Mouse (Mus musculus) MEL (cell line): ENCODE results near the gene Hist1h2af. TPM values are rescaled to one million over a fixed set of nuclear protein-coding genes. Genes with fewer than 3 reads are reported as not detected.

Experiments used
- DNase-seq: peaks from one replicate; pipeline ENCODE4 v3.0.0; 2011; ENCODE audit warnings: low read depth, low spot score
- H3K27ac ChIP-seq: 2 replicates; pipeline ENCODE4 v1.5.1; 2012; ENCODE audit warnings: low read depth, mild to moderate bottlenecking, control low read depth, low read length, moderate library complexity; ENCODE audit not compliant: control insufficient read depth
- H3K27me3 ChIP-seq, 2 experiments: fragments of 150-350 bp in 1 of 2; sonication (generic) in 1 of 2; 2 replicates each; pipeline ENCODE4 v1.6.1; 2012; ENCODE audit warnings: low read length in 2 of 2, mild to moderate bottlenecking in 2 of 2, improper control_type of control experiment in 1 of 2, moderate library complexity in 1 of 2; ENCODE audit not compliant: insufficient read depth in 2 of 2, control insufficient read depth in 1 of 2
- H3K36me3 ChIP-seq, 2 experiments: 2 replicates each; pipeline ENCODE4 v1.6.1; 2012 to 2014; ENCODE audit warnings: low read length in 2 of 2, improper control_type of control experiment in 1 of 2, inconsistent platforms in 1 of 2, mild to moderate bottlenecking in 1 of 2; ENCODE audit not compliant: insufficient read depth in 2 of 2, control insufficient read depth in 1 of 2
- H3K4me1 ChIP-seq, 2 experiments: fragments of 150-350 bp in 1 of 2; sonication (generic) in 1 of 2; 2 replicates each; pipeline ENCODE4 v1.6.1; 2012; ENCODE audit warnings: low read length in 2 of 2, improper control_type of control experiment in 1 of 2, mild to moderate bottlenecking in 1 of 2; ENCODE audit not compliant: insufficient read depth in 2 of 2, control insufficient read depth in 1 of 2
- H3K4me3 ChIP-seq, 2 experiments: fragments of 150-350 bp in 1 of 2; sonication (generic) in 1 of 2; 2 replicates each; pipeline ENCODE4 v1.5.1; 2012; ENCODE audit warnings: low read depth in 2 of 2, low read length in 2 of 2, mild to moderate bottlenecking in 2 of 2, moderate library complexity in 2 of 2, control low read depth in 1 of 2, improper control_type of control experiment in 1 of 2; ENCODE audit not compliant: control insufficient read depth in 1 of 2, insufficient read depth in 1 of 2
- H3K79me2 ChIP-seq: 2 replicates; pipeline ENCODE4 v1.6.1; 2012; ENCODE audit warnings: mild to moderate bottlenecking, low read length, moderate library complexity; ENCODE audit not compliant: control insufficient read depth, poor library complexity, insufficient read depth
- H3K9ac ChIP-seq: 2 replicates; pipeline ENCODE4 v1.6.1; 2012; ENCODE audit warnings: low read depth, mild to moderate bottlenecking, control low read depth, low read length, moderate library complexity; ENCODE audit not compliant: control insufficient read depth, poor library complexity, severe bottlenecking
- H3K9me3 ChIP-seq: fragments of 150-350 bp; sonication (generic); replicated peaks from 2 replicates; pipeline ENCODE4 v1.6.1; 2012; ENCODE audit warnings: mild to moderate bottlenecking, low read length, improper control_type of control experiment, moderate library complexity; ENCODE audit not compliant: insufficient read depth
- BHLHE40 ChIP-seq: IDR thresholded peaks from 2 replicates; pipeline ENCODE4 v1.6.1; 2012; ENCODE audit warnings: low read depth, mild to moderate bottlenecking, inconsistent platforms, low read length, improper control_type of control experiment, borderline replicate concordance
- CTCF ChIP-seq, 3 experiments: IDR thresholded peaks in 2 of 3; conservative IDR thresholded peaks in 1 of 3; 2 replicates each; pipeline ENCODE4 v1.5.1; 2011 to 2012; ENCODE audit warnings: low read length in 3 of 3, low read depth in 2 of 3, mild to moderate bottlenecking in 2 of 3, improper control_type of control experiment in 1 of 3, inconsistent platforms in 1 of 3, mixed read lengths in 1 of 3, moderate library complexity in 1 of 3; ENCODE audit not compliant: control insufficient read depth in 1 of 3, insufficient read depth in 1 of 3, poor library complexity in 1 of 3, severe bottlenecking in 1 of 3
- KAT2A ChIP-seq: conservative IDR thresholded peaks from 2 replicates; pipeline ENCODE4 v1.6.1; 2012; ENCODE audit warnings: low read depth, low read length, improper control_type of control experiment, inconsistent platforms
- MAFK ChIP-seq: IDR thresholded peaks from 2 replicates; pipeline ENCODE4 v1.6.1; 2011; ENCODE audit warnings: low read depth, mild to moderate bottlenecking, low read length, improper control_type of control experiment, borderline replicate concordance
- POLR2A ChIP-seq, 2 experiments: IDR thresholded peaks; 2 replicates each; pipeline ENCODE4 v1.6.1; 2011 to 2012; ENCODE audit warnings: low read length in 2 of 2, mild to moderate bottlenecking in 2 of 2, control low read depth in 1 of 2, improper control_type of control experiment in 1 of 2, low read depth in 1 of 2, moderate library complexity in 1 of 2; ENCODE audit not compliant: control insufficient read depth in 1 of 2, insufficient read depth in 1 of 2, poor library complexity in 1 of 2
- POLR2AphosphoS5 ChIP-seq: IDR thresholded peaks from 2 replicates; pipeline ENCODE4 v1.6.1; 2012; ENCODE audit warnings: low read depth, borderline replicate concordance, mild to moderate bottlenecking, inconsistent platforms, low read length, moderate library complexity, mixed read lengths
- RAD21 ChIP-seq: IDR thresholded peaks from 2 replicates; pipeline ENCODE4 v1.6.1; 2011; ENCODE audit warnings: mild to moderate bottlenecking, low read depth, low read length, improper control_type of control experiment
- SIN3A ChIP-seq: IDR thresholded peaks from 2 replicates; pipeline ENCODE4 v1.6.1; 2012; ENCODE audit warnings: low read length, improper control_type of control experiment, inconsistent platforms
- SMC3 ChIP-seq: IDR thresholded peaks from 2 replicates; pipeline ENCODE4 v1.6.1; 2011; ENCODE audit warnings: low read depth, low read length, improper control_type of control experiment
- TBP ChIP-seq: IDR thresholded peaks from 2 replicates; pipeline ENCODE4 v1.8.0; 2011; ENCODE audit warnings: low read depth, low read length, improper control_type of control experiment
- UBTF ChIP-seq: IDR thresholded peaks from 2 replicates; pipeline ENCODE4 v1.6.1; 2012; ENCODE audit warnings: low read depth, mild to moderate bottlenecking, inconsistent platforms, low read length, improper control_type of control experiment, moderate library complexity, borderline replicate concordance; ENCODE audit not compliant: insufficient read depth
- USF1 ChIP-seq: IDR thresholded peaks from 2 replicates; pipeline ENCODE4 v1.6.1; 2014; ENCODE audit warnings: low read depth, mild to moderate bottlenecking, inconsistent platforms, low read length, improper control_type of control experiment, moderate library complexity
- ZC3H11A ChIP-seq: IDR thresholded peaks from 2 replicates; pipeline ENCODE4 v1.6.1; 2012; ENCODE audit warnings: low read depth, mild to moderate bottlenecking, inconsistent platforms, low read length, improper control_type of control experiment
- ZKSCAN1 ChIP-seq: IDR thresholded peaks from 2 replicates; pipeline ENCODE4 v1.6.1; 2012; ENCODE audit warnings: low read depth, mild to moderate bottlenecking, inconsistent platforms, low read length, improper control_type of control experiment, moderate library complexity
- polyA plus RNA-seq, 2 experiments: library from polyadenylated mRNA; stranded (reverse) in 1 of 2; unstranded in 1 of 2; fragments of >175 nt in 1 of 2; fragments of >200 nt in 1 of 2; gene quantifications; 2 replicates each; pipeline versions ENCODE4 v1.2.1 to v1.2.4; 2012; ENCODE audit warnings: low replicate concordance in 2 of 2, low read depth in 1 of 2; ENCODE audit not compliant: insufficient read length in 2 of 2, insufficient read depth in 1 of 2, missing spikeins in 1 of 2
- total RNA-seq: library from RNA; depleted of rRNA; stranded (reverse); fragments of 300-350 nt; gene quantifications from 2 replicates; pipeline ENCODE4 v1.2.3, GENCODE M21; 2012

Gene Hist1h2af
- total and polyA plus RNA-seq, 3 experiments: 64.3 to 939 TPM; not detected in 1

DNA sequence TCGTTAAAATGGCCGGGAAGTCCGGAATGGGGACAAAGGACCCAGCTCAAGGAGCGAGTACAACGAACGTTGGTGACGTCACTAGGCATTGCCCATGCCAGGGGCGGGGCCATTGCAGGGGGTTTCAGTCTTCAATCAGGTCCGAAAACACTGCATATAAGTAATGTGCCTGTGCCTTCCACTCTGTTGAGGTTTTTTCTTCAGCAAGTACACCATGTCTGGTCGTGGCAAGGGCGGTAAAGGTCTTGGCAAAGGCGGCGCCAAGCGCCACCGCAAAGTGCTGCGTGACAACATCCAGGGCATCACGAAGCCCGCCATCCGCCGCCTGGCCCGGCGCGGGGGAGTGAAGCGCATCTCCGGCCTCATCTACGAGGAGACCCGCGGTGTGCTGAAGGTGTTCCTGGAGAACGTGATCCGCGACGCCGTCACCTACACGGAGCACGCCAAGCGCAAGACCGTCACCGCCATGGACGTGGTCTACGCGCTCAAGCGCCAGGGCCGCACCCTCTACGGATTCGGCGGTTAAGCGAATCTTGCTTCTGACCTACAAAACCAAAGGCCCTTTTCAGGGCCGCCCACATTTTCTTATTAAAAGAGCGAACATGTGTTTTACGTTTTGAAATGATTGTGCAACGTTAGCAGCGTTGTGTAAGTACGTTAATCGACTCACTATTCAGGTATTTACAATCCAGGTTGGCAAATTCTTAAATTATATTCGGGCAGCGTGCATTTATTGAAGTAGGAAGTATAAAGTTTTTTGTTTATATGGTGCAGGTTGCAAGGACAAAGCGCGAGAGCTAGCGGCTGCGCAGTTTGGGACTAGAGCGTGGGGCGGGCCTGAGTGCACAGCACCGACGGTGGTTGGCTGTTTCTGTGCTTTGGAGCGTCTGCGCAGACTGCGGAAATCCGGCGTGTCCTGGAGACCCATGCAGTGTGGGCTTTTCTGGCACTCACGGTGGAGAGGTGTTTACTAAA is 2.5 kb upstream of the Hist1h2af start, which contains the start of gene Hist1h4h:
Gene Hist1h4h, plus strand, starts transcription at position 150 of the 975 bp plus-strand sequence.
- H3K9me3 ChIP-seq: no peaks in the 10 kb centered on the region
- H3K27ac ChIP-seq: peak within 1 kb of the TSS; percentile 100
- no peaks in the 10 kb centered on the region for H3K27me3 ChIP-seq
- DNase-seq: peak; percentile 98
- peaks cover 0 to 6% of the 10 kb centered on the region in 2 experiments; a peak in 2 of 4 replicates for H3K4me1 ChIP-seq
- peak within 1 kb of the TSS; percentile 50 to 81 for H3K4me3 ChIP-seq
- peaks cover 4% of the 10 kb centered on the region; the same call in 1 of the 2 replicates for H3K79me2 ChIP-seq
- H3K9ac ChIP-seq: peak within 1 kb of the TSS; percentile 94
- no peak for TF ChIP-seq MAFK
- peak; percentile 98 for TF ChIP-seq POLR2AphosphoS5
- no peak for TF ChIP-seq ZC3H11A
- no peak for TF ChIP-seq CTCF (IDR thresholded peaks at IDR 0.05 in 2 of 3, conservative IDR thresholded peaks at IDR 0.05 in 1 of 3; ENCODE audit: control insufficient read depth in 1 of 3, insufficient read depth in 1 of 3, low read depth in 2 of 3, low read length in 3 of 3, poor library complexity in 1 of 3, severe bottlenecking in 1 of 3)
- TF ChIP-seq KAT2A: no peak
- peak; percentile 99 for TF ChIP-seq TBP
- TF ChIP-seq POLR2A (IDR thresholded peaks at IDR 0.05; ENCODE audit: control insufficient read depth in 1 of 2, insufficient read depth in 1 of 2, low read depth in 1 of 2, low read length in 2 of 2, poor library complexity in 1 of 2): peak; percentile 98
- no peak for TF ChIP-seq USF1
- TF ChIP-seq SMC3: no peak
- TF ChIP-seq RAD21: no peak
- no peak for TF ChIP-seq ZKSCAN1
- TF ChIP-seq UBTF: peak; percentile 78; the same call in 1 of the 2 replicates
- no peak for TF ChIP-seq SIN3A
- peaks cover 0 to 23% of the 10 kb centered on the region in 2 experiments; a peak in 2 of 4 replicates for H3K36me3 ChIP-seq

DNA sequence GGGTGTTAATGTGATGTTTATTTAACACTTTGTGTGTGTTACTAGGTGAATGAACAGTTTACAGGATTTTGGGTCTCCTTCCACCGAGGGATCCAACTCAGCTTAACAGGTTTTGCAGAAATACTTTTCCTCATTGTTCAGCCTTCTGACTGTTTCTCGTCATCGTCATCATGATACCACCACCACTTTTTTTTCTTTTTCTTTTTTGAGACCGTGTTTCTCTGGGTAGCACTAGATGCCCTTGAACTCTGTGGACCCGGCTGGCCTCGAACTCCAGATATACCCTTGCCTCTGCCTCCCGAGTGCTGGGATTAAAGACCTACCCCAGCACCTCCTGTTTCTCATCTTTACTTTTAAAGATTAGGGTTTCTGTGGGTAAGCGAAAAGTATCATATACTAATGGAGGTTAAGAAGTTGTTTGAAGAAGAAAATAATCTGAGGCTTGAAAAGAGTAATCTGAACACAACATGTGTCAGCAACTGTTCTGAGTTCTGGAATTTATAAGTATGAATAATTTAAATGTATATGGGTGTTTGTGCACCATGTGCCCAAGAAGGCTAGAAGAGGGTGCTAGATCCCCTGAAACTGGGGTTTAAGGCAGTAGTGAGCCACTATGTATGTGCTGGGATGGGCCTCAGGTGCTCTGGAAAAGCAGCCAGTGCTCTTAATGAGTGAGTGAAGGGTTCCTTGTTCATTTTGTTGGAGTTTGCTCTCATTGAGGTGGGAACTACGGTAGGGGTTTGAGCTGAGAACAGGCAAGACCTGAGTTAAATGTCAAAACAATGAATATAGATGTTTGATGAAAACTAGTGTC is 1.2 kb upstream of the Hist1h2af start:
- Histone ChIP-seq H3K9me3 (no peaks in the 10 kb centered on the region), H3K9ac (peak overlapping the region; percentile 84), H3K27ac (peak overlapping the region; percentile 100), H3K27me3 (no peaks in the 10 kb centered on the region), H3K4me3 (peak overlapping the region; percentile 12 to 51)
- TF ChIP-seq BHLHE40 (no peak), POLR2AphosphoS5 (no peak), TBP (no peak)
- TF ChIP-seq, all 39 proteins: peak for 0
- DNase-seq: peak; percentile 78
- peaks cover 0 to 29% of the 10 kb centered on the region in 2 experiments; a peak in 2 of 4 replicates for H3K36me3 ChIP-seq
- H3K4me1 ChIP-seq: peaks cover 0 to 4% of the 10 kb centered on the region in 2 experiments; a peak in 2 of 4 replicates
- peaks cover 4% of the 10 kb centered on the region; the same call in 1 of the 2 replicates for H3K79me2 ChIP-seq
